Mouse (Mus musculus) forebrain, postnatal 0 days (tissue): ENCODE measurements around the gene Cldn6. TPM values are rescaled to one million over a fixed set of nuclear protein-coding genes. Genes with fewer than 3 reads are reported as not detected.

ENCODE experiments used
- ATAC-seq: fragments of 200-750 bp; cut with Nextera tagmentation; 2 replicates; pipeline ENCODE4 v1.8.0; 2017; ENCODE audit warnings: mild to moderate bottlenecking, moderate library complexity
- DNase-seq: peaks from one replicate; pipeline ENCODE4 v3.0.0-alpha.2; 2015
- H3K27ac ChIP-seq: fragments of 300-500 bp; sonication (generic); 2 replicates; pipeline ENCODE4 v1.5.1; 2014; ENCODE audit warnings: low read depth, mild to moderate bottlenecking, antibody characterized with exemption, low read length, moderate library complexity, mixed read lengths
- H3K27me3 ChIP-seq: fragments of 300-500 bp; sonication (generic); 2 replicates; pipeline ENCODE4 v1.6.1; 2014; ENCODE audit warnings: mild to moderate bottlenecking, low read length, mixed read lengths; ENCODE audit not compliant: insufficient read depth
- H3K36me3 ChIP-seq: fragments of 300-500 bp; sonication (generic); 2 replicates; pipeline ENCODE4 v1.6.1; 2014; ENCODE audit warnings: mild to moderate bottlenecking, moderate library complexity; ENCODE audit not compliant: insufficient read depth
- H3K4me1 ChIP-seq: fragments of 300-500 bp; sonication (generic); 2 replicates; pipeline ENCODE4 v1.6.1; 2014; ENCODE audit warnings: antibody characterized with exemption; ENCODE audit not compliant: insufficient read depth
- H3K4me2 ChIP-seq: fragments of 300-500 bp; sonication (generic); 2 replicates; pipeline ENCODE4 v1.6.1; 2014; ENCODE audit warnings: low read depth, mild to moderate bottlenecking, moderate library complexity
- H3K4me3 ChIP-seq: fragments of 300-500 bp; sonication (generic); 2 replicates; pipeline ENCODE4 v1.5.1; 2014; ENCODE audit warnings: low read depth, low read length, mixed read lengths
- H3K9ac ChIP-seq: fragments of 300-500 bp; sonication (generic); 2 replicates; pipeline ENCODE4 v1.6.1; 2014; ENCODE audit warnings: mild to moderate bottlenecking
- H3K9me3 ChIP-seq: fragments of 300-500 bp; sonication (generic); 2 replicates; pipeline ENCODE4 v1.6.1; 2016; ENCODE audit warnings: low read length
- CTCF ChIP-seq: sonication (generic); IDR thresholded peaks from 2 replicates; pipeline ENCODE4 v1.5.1; 2016; ENCODE audit warnings: antibody characterized with exemption, control low read depth, low read depth
- WGBS: fragments of 180-500 bp; shearing (Covaris S2); extraction: QIAGEN DNeasy Blood & Tissue Kit; methylation state at CpG from one replicate; pipeline ENCODE4 v1.1.7; 2014; 5-methylcytosine and 5-hydroxymethylcytosine counted together
- polyA plus RNA-seq: library from polyadenylated mRNA; unstranded; fragments of >200 nt; fragmentation: Nextera tagmentation; extraction: Ambion mirVana; gene quantifications from 2 replicates; pipeline ENCODE4 v1.2.1, GENCODE M21; 2015
- total RNA-seq: library from RNA; depleted of rRNA; stranded (reverse); fragments of >200 nt; gene quantifications from 2 replicates; pipeline ENCODE4 v1.2.3, GENCODE M21; 2014; rRNA removed

Gene Cldn6
- total and polyA plus RNA-seq, 2 experiments from 2014 or later: 0.76 to 1.8 TPM

DNA sequence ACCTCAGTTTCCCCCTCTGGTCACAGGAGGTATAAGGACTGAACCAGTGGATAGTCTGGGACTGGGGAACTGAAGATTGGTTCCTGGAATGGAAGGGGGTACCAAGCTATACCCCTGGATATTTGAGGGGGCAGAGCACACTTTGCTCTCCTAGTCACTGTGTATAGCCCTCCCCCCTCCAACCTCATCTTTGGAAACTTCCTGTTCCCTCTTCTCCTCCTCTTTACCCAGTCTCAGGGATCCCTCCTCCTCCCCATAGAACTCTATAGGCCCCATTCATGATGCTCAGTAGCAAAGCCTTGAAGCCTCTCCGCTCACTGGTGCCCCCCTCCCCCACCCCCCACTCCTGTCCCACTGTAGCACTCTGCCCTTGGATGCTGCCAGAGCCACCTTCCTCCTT is 40.4 kb downstream of the Cldn6 start:
- ATAC-seq: no peak

GRCm38 (mm10) chr17:23721886-23722285 is 42.8 kb downstream of the Cldn6 start:
- Histone ChIP-seq H3K36me3 (no peaks in the 10 kb centered on the region), H3K4me2 (no peak overlapping the region), H3K9ac (no peak overlapping the region), H3K9me3 (no peaks in the 10 kb centered on the region), H3K4me3 (no peak overlapping the region), H3K4me1 (no peaks in the 10 kb centered on the region), H3K27me3 (no peaks in the 10 kb centered on the region), H3K27ac (no peak overlapping the region)
- ATAC-seq (no peak), DNase-seq (no peak)
- no peak for TF ChIP-seq CTCF
- 90% methylated on average over 2 of the region's 2 CpGs for WGBS

More for the DNA sequence above, 40.4 kb downstream of the Cldn6 start:
- Histone ChIP-seq H3K4me3 (no peak overlapping the region), H3K4me1 (no peaks in the 10 kb centered on the region), H3K9ac (no peak overlapping the region), H3K27ac (no peak overlapping the region), H3K4me2 (no peak overlapping the region), H3K36me3 (no peaks in the 10 kb centered on the region), H3K9me3 (no peaks in the 10 kb centered on the region), H3K27me3 (no peaks in the 10 kb centered on the region)
- TF ChIP-seq CTCF: no peak
- no peak for DNase-seq
- 39% methylated on average over 1 of the region's 1 CpGs for WGBS

DNA sequence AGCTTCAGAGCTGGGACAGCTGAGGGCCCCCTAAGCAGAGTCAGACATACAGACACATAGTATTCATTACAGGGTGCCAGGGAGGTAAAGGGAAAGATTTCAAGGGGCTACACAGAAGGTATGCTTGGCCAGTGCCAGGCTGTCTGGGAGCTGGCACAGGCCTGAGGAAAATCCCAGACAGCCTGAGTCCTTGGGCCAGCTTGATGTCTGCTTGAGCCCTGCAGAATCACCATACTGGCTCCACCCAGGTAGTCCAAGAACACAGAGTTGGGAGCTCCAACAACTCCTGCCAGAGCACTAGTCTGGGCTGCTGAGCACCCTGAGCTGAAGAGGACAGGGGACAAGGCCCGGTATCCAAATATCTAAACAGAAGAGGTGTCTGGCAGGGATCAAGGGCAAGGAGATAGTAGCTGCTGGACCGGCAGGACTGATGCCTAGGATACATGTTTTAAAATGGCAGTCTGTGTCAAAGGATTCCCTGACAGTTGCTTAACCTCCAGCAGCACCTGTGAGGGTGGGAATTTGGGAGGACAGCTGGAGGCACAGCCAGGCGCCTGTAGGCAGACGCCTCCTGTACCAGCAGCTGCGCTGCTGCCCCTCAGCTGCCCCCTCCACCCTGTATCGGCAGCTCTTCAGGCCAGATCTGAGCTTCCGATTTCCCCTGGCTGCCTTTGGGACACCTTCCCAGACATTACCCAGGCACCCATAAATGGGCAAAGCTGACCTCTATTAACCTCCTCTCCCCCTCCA is 43.5 kb downstream of the Cldn6 start, which contains the start of gene 1520401A03Rik:
Gene 1520401A03Rik (minus strand): TSS at position 408 of the 750 bp plus-strand sequence.
- no peak for TF ChIP-seq CTCF
- H3K9ac ChIP-seq: no peak within 1 kb of the TSS
- no peaks in the 10 kb centered on the region for H3K4me1 ChIP-seq
- no peak within 1 kb of the TSS for H3K4me2 ChIP-seq
- ATAC-seq (no peak), DNase-seq (no peak)
- H3K9me3 ChIP-seq: no peaks in the 10 kb centered on the region
- WGBS: 80% methylated on average over 7 of the region's 7 CpGs
- no peak within 1 kb of the TSS for H3K27ac ChIP-seq
- H3K36me3 ChIP-seq: no peaks in the 10 kb centered on the region
- H3K4me3 ChIP-seq: no peak within 1 kb of the TSS
- no peaks in the 10 kb centered on the region for H3K27me3 ChIP-seq

GRCm38 (mm10) chr17:23725477-23725876 is 46.4 kb downstream of the Cldn6 start:
- H3K4me3 ChIP-seq: peak overlapping the region; percentile 80
- H3K9me3 ChIP-seq: no peaks in the 10 kb centered on the region
- 65% methylated on average over 4 of the region's 4 CpGs for WGBS
- peak overlapping the region; percentile 64 for H3K9ac ChIP-seq
- no peaks in the 10 kb centered on the region for H3K4me1 ChIP-seq
- no peaks in the 10 kb centered on the region for H3K27me3 ChIP-seq
- H3K27ac ChIP-seq: 0 out of 2 replicates have a peak overlapping the region, but pooled peaks have one; percentile 24
- no peaks in the 10 kb centered on the region for H3K36me3 ChIP-seq
- H3K4me2 ChIP-seq: peak overlapping the region; percentile 95
- no peak for TF ChIP-seq CTCF
- no peak for ATAC-seq
- DNase-seq: no peak

- ATAC-seq (peak; percentile 98), DNase-seq (peak; percentile 97)
- WGBS: 2% methylated on average over 67 of the region's 73 CpGs
- Histone ChIP-seq H3K9me3 (no peaks in the 10 kb centered on the region), H3K4me3 (peak within 1 kb of the TSS; percentile 80), H3K9ac (peak within 1 kb of the TSS; percentile 64), H3K4me2 (peak within 1 kb of the TSS; percentile 95), H3K27me3 (no peaks in the 10 kb centered on the region), H3K36me3 (no peaks in the 10 kb centered on the region), H3K27ac (peak within 1 kb of the TSS; percentile 50; the same call in 1 of the 2 replicates), H3K4me1 (no peaks in the 10 kb centered on the region)
- TF ChIP-seq CTCF: no peak; the same call in 1 of the 2 replicates
Observed at GRCm38 (mm10) chr17:23725999-23726757, 47.1 kb downstream of the Cldn6 start, which contains the start of gene Pkmyt1. TSS of gene Pkmyt1 (plus strand) at chr17:23726336.

- Histone ChIP-seq H3K4me2 (peak overlapping the region; percentile 95), H3K9me3 (no peaks in the 10 kb centered on the region), H3K4me1 (no peaks in the 10 kb centered on the region), H3K27ac (peak overlapping the region; percentile 50; the same call in 1 of the 2 replicates), H3K9ac (peak overlapping the region; percentile 64), H3K36me3 (no peaks in the 10 kb centered on the region), H3K4me3 (peak overlapping the region; percentile 80), H3K27me3 (no peaks in the 10 kb centered on the region)
- peak; percentile 39 for TF ChIP-seq CTCF
- DNase-seq (peak; percentile 67), ATAC-seq (peak; percentile 81)
- 6% methylated on average over 20 of the region's 20 CpGs for WGBS
Observed at GRCm38 (mm10) chr17:23726758-23727142, 47.7 kb downstream of the Cldn6 start.

GRCm38 (mm10) chr17:23730441-23730840 is 51.4 kb downstream of the Cldn6 start:
- Histone ChIP-seq H3K4me1 (no peaks in the 10 kb centered on the region), H3K36me3 (no peaks in the 10 kb centered on the region), H3K27ac (no peak overlapping the region), H3K4me3 (no peak overlapping the region), H3K9ac (no peak overlapping the region), H3K27me3 (no peaks in the 10 kb centered on the region), H3K9me3 (no peaks in the 10 kb centered on the region), H3K4me2 (no peak overlapping the region)
- 55% methylated on average over 1 of the region's 1 CpGs for WGBS
- DNase-seq (no peak), ATAC-seq (no peak)
- TF ChIP-seq CTCF: no peak

Other genes with a start within 250 kb of the Cldn6 start
- not detected in 2 replicates for gene Vmn2r117, start 199.6 kb upstream of the Cldn6 start, total RNA-seq
- gene Vmn2r117, start 199.6 kb upstream of the Cldn6 start, polyA plus RNA-seq: not detected in 2 replicates
- gene Zfp213, start 115.0 kb upstream of the Cldn6 start, total RNA-seq: 16.9 and 18.8 TPM in 2 replicates
- 10.7 and 10.9 TPM in 2 replicates for gene Zfp213, start 115.0 kb upstream of the Cldn6 start, polyA plus RNA-seq
- 43.0 and 47.0 TPM in 2 replicates for gene Zfp13, start 79.8 kb upstream of the Cldn6 start, total RNA-seq
- 21.5 and 23.6 TPM in 2 replicates for gene Zfp13, start 79.8 kb upstream of the Cldn6 start, polyA plus RNA-seq
- gene Zscan10, start 78.4 kb upstream of the Cldn6 start, total RNA-seq: not detected in 2 replicates
- 0.18 and 0.21 TPM in 2 replicates for gene Zscan10, start 78.4 kb upstream of the Cldn6 start, polyA plus RNA-seq
- gene Mmp25, start 34.0 kb upstream of the Cldn6 start, total RNA-seq: 0.31 and 0.48 TPM in 2 replicates
- 0.91 and 1.1 TPM in 2 replicates for gene Mmp25, start 34.0 kb upstream of the Cldn6 start, polyA plus RNA-seq
- 0.14 TPM in 1 of 2 replicates, not detected in the other for gene Bicdl2, start 18.7 kb upstream of the Cldn6 start, total RNA-seq
- gene Bicdl2, start 18.7 kb upstream of the Cldn6 start, polyA plus RNA-seq: 0.12 TPM in 1 of 2 replicates, not detected in the other
- gene Hcfc1r1, start 5.7 kb upstream of the Cldn6 start, total RNA-seq: 82.3 and 84.6 TPM in 2 replicates
- 198 and 215 TPM in 2 replicates for gene Hcfc1r1, start 5.7 kb upstream of the Cldn6 start, polyA plus RNA-seq
- 14.7 and 18.2 TPM in 2 replicates for gene Thoc6, start 5.4 kb upstream of the Cldn6 start, total RNA-seq
- 18.0 and 21.1 TPM in 2 replicates for gene Thoc6, start 5.4 kb upstream of the Cldn6 start, polyA plus RNA-seq
- gene Tnfrsf12a, start 1.8 kb upstream of the Cldn6 start, total RNA-seq: 1.4 and 3.9 TPM in 2 replicates
- gene Tnfrsf12a, start 1.8 kb upstream of the Cldn6 start, polyA plus RNA-seq: 2.0 and 3.6 TPM in 2 replicates
- gene Cldn9, start 4.8 kb downstream of the Cldn6 start, total RNA-seq: 0.54 TPM in 1 of 2 replicates, not detected in the other
- gene Cldn9, start 4.8 kb downstream of the Cldn6 start, polyA plus RNA-seq: 0.25 and 0.62 TPM in 2 replicates
- gene 1520401A03Rik, start 43.5 kb downstream of the Cldn6 start, total RNA-seq: not detected in 2 replicates
- not detected in 2 replicates for gene 1520401A03Rik, start 43.5 kb downstream of the Cldn6 start, polyA plus RNA-seq
- 9.1 and 16.3 TPM in 2 replicates for gene Pkmyt1, start 47.1 kb downstream of the Cldn6 start, total RNA-seq
- 14.1 and 14.5 TPM in 2 replicates for gene Pkmyt1, start 47.1 kb downstream of the Cldn6 start, polyA plus RNA-seq
- gene Paqr4, start 61.6 kb downstream of the Cldn6 start, total RNA-seq: 51.9 and 54.9 TPM in 2 replicates
- gene Paqr4, start 61.6 kb downstream of the Cldn6 start, polyA plus RNA-seq: 48.8 and 56.9 TPM in 2 replicates
- 0.38 and 0.90 TPM in 2 replicates for gene Kremen2, start 66.6 kb downstream of the Cldn6 start, total RNA-seq
- 0.23 and 0.82 TPM in 2 replicates for gene Kremen2, start 66.6 kb downstream of the Cldn6 start, polyA plus RNA-seq
- 167 and 189 TPM in 2 replicates for gene Flywch1, start 92.4 kb downstream of the Cldn6 start, total RNA-seq
- 117 and 135 TPM in 2 replicates for gene Flywch1, start 92.4 kb downstream of the Cldn6 start, polyA plus RNA-seq
- 55.0 and 69.2 TPM in 2 replicates for gene Flywch2, start 106.8 kb downstream of the Cldn6 start, total RNA-seq
- 77.4 and 79.2 TPM in 2 replicates for gene Flywch2, start 106.8 kb downstream of the Cldn6 start, polyA plus RNA-seq
- 106 and 147 TPM in 2 replicates for gene Srrm2, start 111.3 kb downstream of the Cldn6 start, total RNA-seq
- gene Srrm2, start 111.3 kb downstream of the Cldn6 start, polyA plus RNA-seq: 218 and 384 TPM in 2 replicates
- gene Elob, start 149.9 kb downstream of the Cldn6 start, total RNA-seq: 1,186 and 1,488 TPM in 2 replicates
- gene Elob, start 149.9 kb downstream of the Cldn6 start, polyA plus RNA-seq: 1,394 and 1,814 TPM in 2 replicates
- not detected in 2 replicates for gene Prss33, start 156.8 kb downstream of the Cldn6 start, total RNA-seq
- not detected in 2 replicates for gene Prss33, start 156.8 kb downstream of the Cldn6 start, polyA plus RNA-seq
- gene Prss32, start 164.6 kb downstream of the Cldn6 start, total RNA-seq: 0.57 TPM in 1 of 2 replicates, not detected in the other
- gene Prss32, start 164.6 kb downstream of the Cldn6 start, polyA plus RNA-seq: 0.20 and 0.30 TPM in 2 replicates
- gene Prss41, start 164.9 kb downstream of the Cldn6 start, total RNA-seq: 0.31 and 1.0 TPM in 2 replicates
- 1.0 and 1.3 TPM in 2 replicates for gene Prss41, start 164.9 kb downstream of the Cldn6 start, polyA plus RNA-seq
- gene Prss21, start 188.8 kb downstream of the Cldn6 start, total RNA-seq: not detected in 2 replicates
- not detected in 2 replicates for gene Prss21, start 188.8 kb downstream of the Cldn6 start, polyA plus RNA-seq
- gene Dcpp1, start 201.6 kb downstream of the Cldn6 start, total RNA-seq: not detected in 2 replicates
- not detected in 2 replicates for gene Dcpp1, start 201.6 kb downstream of the Cldn6 start, polyA plus RNA-seq
- gene Dcpp2, start 201.6 kb downstream of the Cldn6 start, total RNA-seq: not detected in 2 replicates
- gene Dcpp2, start 201.6 kb downstream of the Cldn6 start, polyA plus RNA-seq: not detected in 2 replicates
- not detected in 2 replicates for gene Dcpp3, start 238.2 kb downstream of the Cldn6 start, total RNA-seq
- not detected in 2 replicates for gene Dcpp3, start 238.2 kb downstream of the Cldn6 start, polyA plus RNA-seq